Mouse (Mus musculus) B cell, adult 2 months (primary cell): ENCODE measurements around the gene Cav1.

Experiments used
- DNase-seq, 2 experiments: peaks; one replicate each; pipeline ENCODE4 v3.0.0; 2022

Gene Cav1

DNA sequence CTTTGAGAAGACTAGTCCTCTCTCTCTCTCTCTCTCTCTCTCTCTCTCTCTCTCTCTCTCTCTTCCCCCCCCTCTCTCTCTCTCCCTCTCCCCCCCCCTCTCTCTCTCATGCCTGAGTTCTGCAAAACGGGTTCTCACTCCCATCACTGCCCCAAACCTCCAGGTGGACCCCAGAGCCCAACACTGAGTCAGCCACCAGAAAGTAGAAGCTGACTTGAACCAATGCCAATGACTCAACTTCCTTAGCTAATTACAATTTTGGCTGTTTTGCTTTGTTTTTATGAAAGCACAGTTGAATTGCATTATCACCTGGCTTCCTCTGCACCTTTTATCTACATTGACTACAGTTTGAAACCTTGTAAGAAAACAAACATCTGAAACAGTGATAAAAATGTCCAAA is 11.8 kb downstream of the Cav1 start:
- no peak for DNase-seq

DNA sequence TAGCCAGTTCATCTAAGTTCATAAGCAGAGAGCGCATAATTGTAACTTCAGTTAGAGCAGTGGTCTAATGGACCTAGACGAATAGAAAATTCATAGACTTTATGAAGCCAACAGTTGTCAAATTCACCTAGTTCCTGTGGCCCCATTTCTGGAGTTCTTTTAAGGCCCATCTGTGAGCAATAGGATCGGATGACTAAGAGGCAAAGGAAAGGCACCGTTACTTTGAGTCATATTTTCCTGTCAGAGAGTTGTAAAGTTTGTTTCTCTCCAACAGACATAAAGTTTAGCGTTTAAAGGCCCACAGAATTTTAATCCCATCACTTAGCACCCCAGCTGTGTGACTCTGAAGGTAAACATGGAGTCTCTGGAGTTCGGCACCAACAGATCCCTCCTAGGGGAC is 15.8 kb downstream of the Cav1 start:
- DNase-seq, result no peak

DNA sequence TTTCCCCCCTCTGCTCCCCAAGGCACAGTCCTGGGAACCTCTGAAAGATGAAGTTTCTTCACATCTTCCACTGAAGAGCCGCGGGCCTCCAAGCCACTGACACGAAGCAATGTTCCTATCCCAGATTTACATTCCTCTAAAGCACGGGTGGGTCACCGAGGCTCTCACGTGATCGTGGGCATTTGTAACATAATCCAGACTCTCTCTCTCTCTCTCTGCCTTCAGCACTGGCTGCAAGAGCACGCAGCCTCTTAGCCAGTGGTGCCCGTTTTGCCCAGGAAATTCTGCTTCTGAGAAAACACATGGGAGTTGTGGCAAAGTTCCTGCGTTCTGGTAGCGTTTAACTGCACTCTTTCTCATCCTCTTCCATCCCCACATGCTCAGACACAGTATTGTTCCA is 21.1 kb downstream of the Cav1 start:
- DNase-seq, result no peak

DNA sequence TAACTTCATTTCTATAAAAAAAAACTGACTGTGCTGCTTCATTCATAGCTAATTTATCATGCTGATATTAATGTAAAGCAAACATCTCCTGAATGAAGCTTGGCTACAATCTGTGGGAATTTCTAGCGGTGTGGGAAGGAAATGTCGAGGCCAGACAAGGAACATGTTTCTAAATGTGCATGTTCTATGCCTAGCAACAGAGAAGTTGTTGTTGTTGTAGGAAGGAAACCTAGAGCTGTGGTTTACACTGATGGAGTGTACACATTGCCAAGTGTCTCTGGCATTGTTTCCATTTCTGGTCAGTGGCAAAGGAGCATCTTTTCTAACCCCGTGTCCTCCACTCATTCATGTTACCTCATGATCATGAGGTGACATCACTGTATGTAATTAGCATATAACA is 23.7 kb downstream of the Cav1 start:
- DNase-seq, result no peak

DNA sequence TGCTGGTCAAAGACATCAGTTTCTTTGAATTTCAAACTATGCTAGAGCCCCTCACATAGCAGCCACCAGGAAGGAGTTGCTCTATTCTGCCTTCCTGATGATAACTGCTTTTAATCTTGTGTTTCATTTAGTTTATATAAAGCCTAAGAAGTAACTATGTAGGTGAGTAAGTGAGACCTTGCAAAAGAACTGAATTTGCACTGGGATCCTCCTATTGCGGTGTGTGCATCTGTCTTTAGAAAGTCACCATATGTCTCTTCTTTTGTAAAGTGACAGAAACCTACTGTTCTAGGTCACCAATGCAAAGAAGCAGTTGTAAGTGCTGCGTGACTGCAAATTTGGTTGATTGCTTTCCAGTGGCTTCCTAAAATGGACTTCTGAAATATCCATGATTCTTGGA is 31.6 kb downstream of the Cav1 start:
- DNase-seq, result no peak

DNA sequence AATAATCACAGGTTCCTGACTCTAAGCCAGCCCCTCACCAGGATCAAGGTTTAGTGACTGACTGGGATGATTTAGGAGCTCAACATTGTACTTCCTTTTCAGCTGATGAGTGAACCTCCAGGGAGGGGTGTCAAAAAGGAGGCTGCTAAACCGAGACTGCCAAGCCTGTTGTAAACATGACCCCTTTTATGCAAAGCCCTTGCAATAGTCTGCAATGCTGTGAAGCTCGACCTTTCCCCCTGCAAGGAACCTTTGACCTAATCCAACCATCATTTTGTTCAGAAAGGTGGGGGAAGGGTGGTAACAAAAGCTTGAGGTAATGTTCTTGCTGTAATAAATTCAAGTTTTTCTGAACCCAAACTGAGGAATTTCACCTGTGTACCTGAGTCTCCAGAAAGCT is 34.3 kb downstream of the Cav1 start:
- no peak for DNase-seq

DNA sequence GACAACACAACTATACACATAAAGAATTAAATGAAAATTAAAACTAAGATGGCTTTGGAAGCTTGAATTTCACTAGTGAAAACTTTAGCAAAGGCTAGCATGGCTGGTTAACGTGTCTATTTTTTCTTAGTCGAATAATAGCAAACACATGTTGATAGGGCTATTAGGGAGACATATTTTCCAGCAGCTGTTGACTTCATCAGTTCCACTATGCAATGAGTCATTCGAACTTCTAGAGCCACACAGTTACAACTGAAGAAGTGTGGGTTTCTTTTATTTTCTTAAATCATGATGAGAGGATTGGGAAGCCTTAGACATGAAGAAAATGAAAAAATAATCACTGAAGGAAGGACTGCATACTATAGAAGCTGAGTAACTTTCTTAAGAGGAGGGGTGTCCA is 41.9 kb downstream of the Cav1 start:
- DNase-seq, result no peak

DNA sequence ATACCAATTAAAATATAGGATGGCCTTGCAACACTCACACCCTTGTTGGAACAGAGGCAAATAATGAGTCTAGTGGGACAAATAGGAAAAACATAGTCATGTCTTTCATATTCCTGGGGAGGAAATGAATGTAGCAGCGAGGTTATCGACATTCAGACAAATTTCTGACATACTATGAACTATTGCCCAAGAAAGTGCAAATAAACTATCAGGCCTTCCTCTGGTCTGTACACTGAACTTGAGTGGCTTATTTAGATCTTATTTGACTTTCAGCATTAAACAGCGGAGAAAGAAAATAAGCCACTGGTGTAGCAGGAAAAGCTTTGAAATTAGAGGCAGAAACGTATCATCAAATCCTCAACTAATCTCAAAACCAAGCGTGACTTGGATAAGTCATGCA is 44.7 kb downstream of the Cav1 start:
- DNase-seq, result no peak

DNA sequence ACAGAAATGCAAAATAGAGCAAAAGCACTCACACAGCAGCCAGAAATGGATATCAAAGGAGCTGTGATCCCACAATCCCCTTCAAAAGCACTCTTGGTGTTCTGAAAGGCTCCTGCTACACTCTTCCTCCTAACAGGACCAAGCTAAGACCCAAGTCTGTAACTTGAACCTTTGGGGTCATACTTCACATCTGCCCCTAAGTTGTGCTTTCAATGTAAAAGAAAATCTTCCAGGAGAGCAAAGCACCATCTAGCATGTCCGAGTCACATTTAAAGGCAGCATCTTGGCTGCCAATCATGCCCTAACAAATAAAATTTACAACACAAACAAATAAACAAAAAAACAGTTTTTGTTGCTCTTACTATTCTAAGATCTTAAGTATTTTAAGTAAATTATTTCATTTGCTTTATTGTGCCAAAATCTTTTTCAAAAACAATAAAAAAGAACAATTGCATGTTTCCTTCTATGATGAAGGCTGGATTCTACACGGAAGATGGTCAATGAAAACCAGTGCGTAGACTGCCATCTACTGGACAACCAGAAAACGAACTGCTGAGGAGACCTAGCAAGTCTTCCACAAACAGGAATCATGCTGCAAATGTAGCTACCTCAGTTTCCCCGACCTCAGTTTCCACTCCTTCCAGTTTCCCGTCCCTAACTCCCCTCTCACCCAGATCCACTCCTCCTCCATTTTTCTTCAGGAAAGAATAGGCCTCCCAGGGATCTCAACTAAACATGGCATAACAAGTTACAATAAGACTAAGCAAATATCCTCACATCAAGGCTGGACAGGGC is 53.0 kb downstream of the Cav1 start:
- peak; percentile 41 to 44 for DNase-seq

DNA sequence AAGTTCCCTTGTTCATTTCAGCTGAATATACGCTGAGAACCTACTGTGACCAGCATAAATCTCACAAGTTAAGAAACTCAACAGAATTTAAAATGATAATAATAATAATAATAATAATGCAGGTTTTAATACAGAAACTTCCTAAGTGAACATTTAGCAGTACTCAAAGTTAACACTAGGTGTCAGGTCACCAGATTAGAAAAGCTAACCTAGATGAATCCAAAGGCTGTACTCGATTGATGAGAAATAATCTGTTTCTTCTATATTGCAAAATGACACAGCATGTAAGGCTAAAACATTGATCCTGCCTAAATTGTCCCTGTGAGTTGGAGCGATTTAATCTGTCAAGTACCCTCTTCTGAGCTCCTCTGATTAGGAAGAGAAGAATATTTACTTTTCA is 56.6 kb downstream of the Cav1 start:
- DNase-seq, result no peak

DNA sequence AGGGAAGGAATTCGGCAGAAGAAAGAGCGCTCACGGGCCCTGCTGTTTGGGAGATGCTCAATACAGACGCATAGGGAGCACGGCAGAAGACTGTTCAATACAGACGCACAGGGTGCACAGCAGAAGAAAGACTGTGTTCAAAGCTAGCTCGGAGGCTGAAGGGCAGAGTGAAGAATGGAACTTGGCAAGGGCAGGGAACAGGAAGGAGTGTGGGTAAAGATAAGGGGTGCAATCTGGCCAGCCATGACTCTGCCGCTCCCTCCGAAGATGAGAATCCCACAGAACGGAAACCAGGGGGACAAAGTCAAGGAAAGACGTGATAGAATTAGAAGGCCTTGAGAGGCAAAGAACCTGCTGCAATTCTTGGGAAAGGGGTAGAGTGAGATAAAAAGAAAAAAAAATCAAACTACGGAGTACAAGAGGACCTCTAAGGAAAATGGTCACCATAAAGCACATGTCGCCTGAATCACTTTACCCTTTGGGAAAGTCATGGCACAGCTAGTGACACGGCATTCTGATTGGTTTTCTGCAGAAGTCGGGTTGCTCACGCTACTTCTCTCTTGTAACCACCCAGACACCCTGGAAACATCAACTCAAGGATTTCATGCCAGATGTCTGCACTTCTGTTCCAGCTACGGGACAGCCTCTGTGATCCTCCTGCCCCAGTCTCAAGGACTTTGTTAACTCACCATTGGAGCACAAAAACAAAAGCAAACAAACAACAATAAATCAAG is 57.5 kb downstream of the Cav1 start:
- no peak for DNase-seq

DNA sequence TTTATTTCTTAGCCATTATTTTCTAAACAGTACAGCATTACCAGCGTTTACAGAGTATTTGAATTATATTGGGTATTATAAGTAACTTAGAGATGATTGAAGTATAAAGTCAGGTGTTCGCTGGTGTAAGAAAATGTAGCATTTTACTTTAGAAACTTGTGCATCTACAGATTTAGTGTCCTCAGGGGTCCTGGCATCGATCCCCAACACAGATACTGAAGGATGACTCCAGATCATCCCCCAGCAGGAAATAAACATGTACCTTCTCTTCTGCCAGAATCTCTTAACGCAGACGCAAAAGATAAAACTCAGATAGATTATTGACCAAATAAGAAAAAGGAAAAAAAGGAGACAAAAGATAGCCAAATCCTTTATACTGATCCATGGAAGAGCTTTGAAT is 68.2 kb downstream of the Cav1 start:
- DNase-seq, result no peak

DNA sequence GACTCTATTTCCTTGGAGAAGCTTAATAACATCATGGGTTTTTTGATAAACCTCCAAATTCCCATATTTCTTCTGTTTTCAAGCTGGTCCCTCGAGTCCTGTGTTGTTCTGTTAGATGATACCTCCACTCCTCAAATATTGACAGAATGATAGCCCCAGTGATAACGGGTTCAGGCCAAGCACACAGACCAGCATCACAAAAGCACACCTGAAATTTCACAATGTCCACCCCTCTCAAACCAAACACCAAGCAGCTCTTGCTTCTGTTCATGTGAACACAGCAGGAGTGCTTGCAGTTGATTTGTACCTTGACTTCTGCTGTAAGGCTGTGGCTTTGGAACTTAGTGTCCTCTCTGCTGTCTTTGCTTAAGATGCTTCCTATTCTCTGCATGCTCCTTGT is 71.2 kb downstream of the Cav1 start:
- no peak for DNase-seq

DNA sequence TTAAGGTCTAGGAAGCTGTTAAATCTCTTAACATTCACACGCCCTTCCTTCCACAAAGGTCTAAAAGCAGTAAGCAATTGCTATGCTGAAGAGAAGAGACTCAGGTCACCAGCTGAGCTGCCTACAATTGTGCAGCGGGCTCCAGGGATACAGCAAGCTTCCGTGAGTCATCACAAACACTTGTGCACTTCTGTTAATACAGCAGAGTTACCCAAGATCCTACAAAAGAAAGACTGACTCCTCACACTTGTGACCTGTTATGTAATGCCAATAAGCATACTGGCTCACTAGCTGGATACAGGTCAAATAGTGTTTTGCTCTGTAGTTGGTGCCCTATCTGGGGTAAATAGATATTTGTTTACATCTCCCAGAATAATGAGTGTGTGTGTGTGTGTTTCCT is 74.0 kb downstream of the Cav1 start:
- no peak for DNase-seq

DNA sequence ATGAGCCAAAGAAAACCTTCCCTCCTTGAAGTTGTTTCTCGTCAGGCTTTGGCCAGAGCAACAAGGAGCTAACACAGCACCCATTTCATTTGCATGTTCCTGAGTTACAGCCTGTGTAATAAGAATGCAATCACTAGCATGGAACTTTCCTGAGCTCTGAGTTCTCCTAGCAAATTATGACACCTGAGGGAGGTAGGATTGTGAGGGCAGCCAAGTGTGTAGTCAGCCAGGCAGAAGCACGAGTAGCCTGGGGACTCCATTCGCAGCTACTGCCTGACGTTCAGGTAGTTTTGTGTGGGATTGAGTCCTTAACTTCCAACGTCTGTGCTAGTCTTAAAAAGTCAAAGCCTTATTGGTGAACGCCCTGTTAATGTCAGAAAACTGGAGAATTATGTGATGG is 75.6 kb downstream of the Cav1 start:
- DNase-seq, result no peak

DNA sequence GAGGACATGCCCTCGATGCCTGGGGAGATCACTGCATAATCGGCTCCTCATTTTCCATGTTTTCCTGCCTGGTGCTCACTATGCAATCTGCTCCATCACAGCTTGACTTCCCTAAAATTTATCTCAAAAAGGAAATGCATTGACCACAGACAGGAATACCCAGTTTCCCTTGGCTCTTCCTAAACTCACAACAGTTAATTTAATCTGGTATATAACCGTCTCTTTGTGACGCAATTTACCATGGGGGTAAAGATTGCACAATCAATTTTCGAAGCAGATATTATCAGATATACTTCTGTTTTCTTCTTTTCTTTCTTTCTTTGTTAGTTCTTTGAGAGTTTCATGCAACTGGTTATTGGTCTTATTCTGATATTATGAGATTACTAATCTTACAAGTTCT is 79.4 kb downstream of the Cav1 start:
- no peak for DNase-seq

DNA sequence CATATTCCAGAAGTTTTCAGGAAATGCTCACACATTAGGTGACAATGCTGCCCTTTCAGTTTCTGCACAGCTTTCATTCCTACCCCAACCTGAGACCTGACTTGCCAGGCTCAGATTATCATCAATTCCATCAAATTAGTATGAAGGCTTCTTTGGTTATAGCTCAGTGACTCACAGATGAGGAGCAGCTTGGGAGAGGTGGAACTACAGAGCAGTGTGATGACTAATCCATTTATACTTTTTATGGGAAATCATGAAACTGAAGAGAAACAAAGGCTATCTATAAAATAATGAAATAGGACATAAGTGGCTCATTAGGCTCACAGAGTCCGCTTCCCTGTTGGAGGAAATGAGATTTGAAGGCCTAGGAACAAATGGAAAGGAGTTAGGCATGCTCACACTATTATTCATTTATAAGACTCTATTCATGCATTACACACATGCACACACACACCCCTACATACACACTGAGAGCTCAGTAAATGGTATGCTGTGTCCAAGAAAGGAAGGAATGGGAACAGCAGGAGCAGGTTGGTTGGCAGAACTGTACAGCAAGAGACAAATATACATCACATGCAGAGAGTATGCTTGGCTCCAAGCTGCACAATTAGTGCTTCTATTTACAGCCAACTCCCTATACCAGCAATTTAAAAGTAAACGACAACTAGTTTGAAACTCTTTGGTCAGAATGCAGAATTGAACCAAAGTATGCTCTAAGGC is 82.0 kb downstream of the Cav1 start:
- no peak for DNase-seq
